Mouse (Mus musculus) limb, embryonic 12.5 days (tissue): ENCODE results near the gene Gas7. TPM values are rescaled to one million over a fixed set of nuclear protein-coding genes. Genes with fewer than 3 reads are reported as not detected.

ENCODE experiments used
- ATAC-seq: fragments of 200-750 bp; cut with Nextera tagmentation; 2 replicates; pipeline ENCODE4 v1.8.0; 2017; ENCODE audit warnings: low read depth, moderate TSS enrichment; ENCODE audit not compliant: insufficient number of reproducible peaks, insufficient read depth, low FRiP score, low TSS enrichment
- H3K27ac ChIP-seq: fragments of 300-500 bp; sonication (generic); 2 replicates; pipeline ENCODE4 v1.5.1; 2016; ENCODE audit warnings: mild to moderate bottlenecking, moderate library complexity
- H3K27me3 ChIP-seq: fragments of 300-500 bp; sonication (generic); 2 replicates; pipeline ENCODE4 v1.6.1; 2016; ENCODE audit warnings: mild to moderate bottlenecking, moderate library complexity
- H3K36me3 ChIP-seq: fragments of 300-500 bp; sonication (generic); 2 replicates; pipeline ENCODE4 v1.6.1; 2016; ENCODE audit warnings: mild to moderate bottlenecking, moderate library complexity
- H3K4me1 ChIP-seq: fragments of 300-500 bp; sonication (generic); replicated peaks from 2 replicates; pipeline ENCODE4 v1.6.1; 2016
- H3K4me2 ChIP-seq: fragments of 300-500 bp; sonication (generic); 2 replicates; pipeline ENCODE4 v1.6.1; 2016; ENCODE audit warnings: mild to moderate bottlenecking, moderate library complexity
- H3K4me3 ChIP-seq: fragments of 300-500 bp; sonication (generic); replicated peaks from 2 replicates; pipeline ENCODE4 v1.5.1; 2016; ENCODE audit warnings: mild to moderate bottlenecking
- H3K9ac ChIP-seq: fragments of 300-500 bp; sonication (generic); replicated peaks from 2 replicates; pipeline ENCODE4 v1.6.1; 2016; ENCODE audit warnings: mild to moderate bottlenecking, moderate library complexity
- H3K9me3 ChIP-seq: fragments of 300-500 bp; sonication (generic); 2 replicates; pipeline ENCODE4 v1.6.1; 2016; ENCODE audit warnings: mild to moderate bottlenecking, moderate library complexity
- WGBS: fragments of 180-500 bp; shearing (Covaris S2); methylation state at CpG from one replicate; pipeline ENCODE4 v1.1.7; 2016; 5-methylcytosine and 5-hydroxymethylcytosine counted together
- polyA plus RNA-seq: library from polyadenylated mRNA; unstranded; fragments of >200 nt; fragmentation: Nextera tagmentation; extraction: Ambion mirVana; gene quantifications from 2 replicates; pipeline ENCODE4 v1.2.1, GENCODE M21; 2016

Gas7 gene
- polyA plus RNA-seq, 1 experiment from 2014 or later = 4.3 TPM

DNA sequence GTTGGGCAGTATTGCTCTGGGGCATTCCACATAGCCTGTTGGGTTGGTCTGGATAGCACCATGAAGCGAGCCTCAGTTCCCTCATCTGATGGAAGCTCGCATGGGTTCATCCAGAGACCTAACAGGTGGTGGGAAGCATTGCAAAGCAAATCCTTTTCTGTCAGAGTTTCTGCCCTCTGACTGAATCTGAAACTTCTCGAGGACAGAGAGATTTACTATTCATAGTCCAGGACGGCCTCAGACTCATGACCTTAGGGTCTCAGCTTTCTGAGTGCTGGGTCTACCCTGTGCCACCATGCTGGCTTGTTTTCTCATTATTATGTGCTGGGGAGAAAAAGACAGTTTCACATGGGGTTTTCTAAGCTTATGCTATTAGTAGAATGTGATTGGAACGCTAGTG lies 122.2 kb downstream of the Gas7 start:
- H3K27ac ChIP-seq = no peak overlapping the region
- 0 out of 2 replicates have a peak, but pooled peaks cover 8% of the 10 kb centered on the region for H3K4me1 ChIP-seq
- no peak for ATAC-seq
- no peaks in the 10 kb centered on the region for H3K9me3 ChIP-seq
- H3K9ac ChIP-seq = no peak overlapping the region
- no peaks in the 10 kb centered on the region for H3K27me3 ChIP-seq
- H3K4me2 ChIP-seq = no peak overlapping the region
- no peaks in the 10 kb centered on the region for H3K36me3 ChIP-seq
- H3K4me3 ChIP-seq = no peak overlapping the region
- WGBS = 80% methylated on average over 5 of the region's 5 CpGs

DNA sequence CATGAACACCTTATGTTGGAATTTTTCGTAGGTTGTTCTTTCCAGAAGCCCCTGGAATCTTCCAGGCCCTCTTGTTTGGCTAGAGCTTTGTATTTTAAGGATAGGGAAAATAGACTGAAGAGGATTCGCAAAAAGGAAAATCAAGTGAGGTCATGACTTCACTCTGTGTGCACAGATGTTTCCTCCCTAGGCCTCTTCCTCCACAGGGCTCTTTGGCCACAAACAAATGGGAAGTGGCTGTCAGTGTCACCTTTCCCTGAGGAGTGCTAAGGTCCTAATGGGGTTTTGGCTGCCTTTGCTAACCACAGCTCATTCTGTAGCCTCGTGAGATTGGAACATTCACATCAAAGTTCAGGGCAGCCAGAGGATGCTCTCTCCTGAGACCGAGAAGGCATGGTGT lies 122.8 kb downstream of the Gas7 start:
- Histone ChIP-seq H3K9me3 (no peaks in the 10 kb centered on the region), H3K4me3 (no peak overlapping the region), H3K36me3 (no peaks in the 10 kb centered on the region), H3K4me1 (0 out of 2 replicates have a peak, but pooled peaks cover 8% of the 10 kb centered on the region), H3K4me2 (no peak overlapping the region), H3K27me3 (no peaks in the 10 kb centered on the region), H3K27ac (no peak overlapping the region), H3K9ac (no peak overlapping the region)
- no peak for ATAC-seq
- 67% methylated on average over 4 of the region's 4 CpGs for WGBS

DNA sequence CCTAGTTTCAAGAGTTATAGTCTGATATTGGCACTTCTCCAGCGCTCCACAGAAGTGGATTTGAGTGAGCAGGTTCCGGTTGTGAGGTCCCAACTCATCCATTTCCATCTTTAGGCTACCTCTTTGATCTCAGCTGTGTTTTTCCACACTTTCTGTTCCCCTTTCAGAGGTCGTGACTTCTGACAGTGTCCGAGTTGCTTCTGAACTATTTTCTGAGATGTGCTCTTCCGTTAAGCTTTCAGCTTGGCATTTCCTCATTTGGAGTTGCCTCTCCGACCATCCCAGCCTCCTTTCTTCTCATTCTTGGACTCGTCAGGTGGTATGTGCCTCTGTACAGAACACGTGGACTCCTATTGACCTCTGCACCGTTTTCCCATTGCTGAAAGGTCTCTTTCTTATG lies 123.9 kb downstream of the Gas7 start:
- H3K4me1 ChIP-seq = 0 out of 2 replicates have a peak, but pooled peaks cover 8% of the 10 kb centered on the region
- no peak for ATAC-seq
- H3K9ac ChIP-seq = no peak overlapping the region
- 80% methylated on average over 9 of the region's 9 CpGs for WGBS
- no peaks in the 10 kb centered on the region for H3K9me3 ChIP-seq
- no peak overlapping the region for H3K4me2 ChIP-seq
- H3K27ac ChIP-seq = no peak overlapping the region
- no peaks in the 10 kb centered on the region for H3K36me3 ChIP-seq
- H3K4me3 ChIP-seq = no peak overlapping the region
- H3K27me3 ChIP-seq = no peaks in the 10 kb centered on the region

DNA sequence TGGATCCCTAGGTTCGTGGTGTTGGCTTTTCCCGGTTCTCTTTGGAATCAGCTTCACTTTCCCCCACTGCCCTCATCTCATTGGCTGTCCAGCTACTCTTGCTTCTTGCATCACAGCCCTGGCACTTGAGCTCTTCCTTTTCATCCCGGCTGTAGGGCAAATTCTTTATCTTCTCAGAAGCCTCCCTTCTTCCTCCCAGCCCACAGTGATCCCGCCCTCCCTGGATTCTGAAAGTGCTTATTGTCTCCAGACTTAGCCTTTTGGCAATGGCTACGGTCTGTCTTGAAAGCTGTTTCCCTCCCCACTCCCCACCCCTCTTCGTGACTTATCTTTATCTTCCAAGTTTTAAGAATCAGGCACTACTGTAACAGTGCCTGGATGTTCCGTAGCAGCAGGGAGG lies 126.3 kb downstream of the Gas7 start:
- no peak for ATAC-seq
- Histone ChIP-seq H3K27me3 (no peaks in the 10 kb centered on the region), H3K27ac (no peak overlapping the region), H3K9me3 (no peaks in the 10 kb centered on the region), H3K9ac (no peak overlapping the region), H3K36me3 (no peaks in the 10 kb centered on the region), H3K4me3 (no peak overlapping the region), H3K4me2 (no peak overlapping the region), H3K4me1 (0 out of 2 replicates have a peak, but pooled peaks cover 12% of the 10 kb centered on the region)
- WGBS = 71% methylated on average over 7 of the region's 7 CpGs

DNA sequence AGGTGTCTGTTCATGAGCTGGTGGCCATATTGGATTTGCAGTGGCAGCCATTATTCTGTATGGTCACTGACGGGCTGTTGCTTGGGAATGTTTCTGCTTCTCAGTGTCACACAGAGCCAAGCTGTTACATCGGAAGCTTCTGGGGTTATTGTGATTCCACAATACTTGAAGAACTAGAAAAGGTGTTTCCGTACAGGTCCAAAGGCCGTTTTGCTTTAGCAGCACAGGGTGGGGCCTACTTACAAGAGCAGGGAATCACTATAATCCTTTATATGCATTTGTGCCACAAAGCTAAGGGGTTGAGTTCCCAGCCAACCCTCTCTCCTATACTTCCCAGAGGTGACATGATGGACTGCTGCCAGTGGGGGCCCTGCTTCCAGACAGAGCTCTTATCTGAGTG lies 127.3 kb downstream of the Gas7 start:
- ATAC-seq = no peak
- Histone ChIP-seq H3K27ac (no peak overlapping the region), H3K27me3 (no peaks in the 10 kb centered on the region), H3K4me3 (no peak overlapping the region), H3K36me3 (no peaks in the 10 kb centered on the region), H3K9ac (no peak overlapping the region), H3K4me2 (no peak overlapping the region), H3K4me1 (0 out of 2 replicates have a peak, but pooled peaks cover 12% of the 10 kb centered on the region), H3K9me3 (no peaks in the 10 kb centered on the region)
- WGBS = 91% methylated on average over 4 of the region's 4 CpGs

DNA sequence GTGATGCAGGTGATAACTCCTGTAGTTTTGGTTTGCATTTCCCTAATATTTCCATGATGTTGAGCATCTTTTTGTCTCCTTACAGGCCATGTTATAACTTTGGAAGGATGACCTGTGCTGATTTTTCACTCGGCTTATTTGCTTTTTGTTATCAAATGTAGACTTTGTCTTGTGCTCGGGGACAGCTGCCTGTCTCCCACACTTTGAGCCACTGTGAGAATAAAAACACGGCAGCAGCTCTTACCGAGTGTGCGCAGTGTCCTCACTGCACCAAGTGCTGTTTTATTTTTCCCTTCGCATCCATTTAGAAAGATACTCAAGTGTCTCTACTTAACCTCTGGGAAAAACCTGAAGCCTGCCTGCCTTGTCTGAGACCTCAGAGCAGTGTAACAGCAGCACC lies 129.8 kb downstream of the Gas7 start:
- ATAC-seq = no peak
- peaks cover 19% of the 10 kb centered on the region for H3K4me1 ChIP-seq
- H3K9me3 ChIP-seq = no peaks in the 10 kb centered on the region
- H3K4me3 ChIP-seq = no peak overlapping the region
- WGBS = 91% methylated on average over 6 of the region's 6 CpGs
- no peak overlapping the region for H3K4me2 ChIP-seq
- no peaks in the 10 kb centered on the region for H3K36me3 ChIP-seq
- no peak overlapping the region for H3K27ac ChIP-seq
- no peak overlapping the region for H3K9ac ChIP-seq
- no peaks in the 10 kb centered on the region for H3K27me3 ChIP-seq

DNA sequence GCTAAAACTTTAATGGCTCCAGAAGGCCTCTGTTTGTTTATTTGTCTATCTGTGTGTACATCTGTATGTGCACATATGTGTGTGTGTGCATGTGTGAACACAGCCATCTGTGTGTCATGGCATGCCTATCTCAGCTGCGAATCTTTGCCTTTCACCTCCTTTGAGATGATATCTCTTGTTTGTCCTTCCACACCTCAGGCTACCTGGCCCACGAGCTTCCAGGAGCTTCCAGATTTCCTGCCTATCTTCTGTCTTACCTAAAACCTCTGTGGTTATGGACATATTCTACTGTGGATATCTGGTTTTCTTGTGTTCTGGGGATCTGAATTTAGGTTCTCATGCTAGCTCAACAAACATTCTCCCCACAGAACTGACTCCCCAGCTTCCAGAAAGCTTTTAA lies 130.4 kb downstream of the Gas7 start:
- 73% methylated on average over 2 of the region's 2 CpGs for WGBS
- no peaks in the 10 kb centered on the region for H3K27me3 ChIP-seq
- ATAC-seq = no peak
- no peaks in the 10 kb centered on the region for H3K9me3 ChIP-seq
- peaks cover 15% of the 10 kb centered on the region for H3K4me1 ChIP-seq
- no peak overlapping the region for H3K4me2 ChIP-seq
- H3K4me3 ChIP-seq = no peak overlapping the region
- no peak overlapping the region for H3K9ac ChIP-seq
- H3K27ac ChIP-seq = 0 out of 2 replicates have a peak overlapping the region, but pooled peaks have one; percentile 51
- no peaks in the 10 kb centered on the region for H3K36me3 ChIP-seq

DNA sequence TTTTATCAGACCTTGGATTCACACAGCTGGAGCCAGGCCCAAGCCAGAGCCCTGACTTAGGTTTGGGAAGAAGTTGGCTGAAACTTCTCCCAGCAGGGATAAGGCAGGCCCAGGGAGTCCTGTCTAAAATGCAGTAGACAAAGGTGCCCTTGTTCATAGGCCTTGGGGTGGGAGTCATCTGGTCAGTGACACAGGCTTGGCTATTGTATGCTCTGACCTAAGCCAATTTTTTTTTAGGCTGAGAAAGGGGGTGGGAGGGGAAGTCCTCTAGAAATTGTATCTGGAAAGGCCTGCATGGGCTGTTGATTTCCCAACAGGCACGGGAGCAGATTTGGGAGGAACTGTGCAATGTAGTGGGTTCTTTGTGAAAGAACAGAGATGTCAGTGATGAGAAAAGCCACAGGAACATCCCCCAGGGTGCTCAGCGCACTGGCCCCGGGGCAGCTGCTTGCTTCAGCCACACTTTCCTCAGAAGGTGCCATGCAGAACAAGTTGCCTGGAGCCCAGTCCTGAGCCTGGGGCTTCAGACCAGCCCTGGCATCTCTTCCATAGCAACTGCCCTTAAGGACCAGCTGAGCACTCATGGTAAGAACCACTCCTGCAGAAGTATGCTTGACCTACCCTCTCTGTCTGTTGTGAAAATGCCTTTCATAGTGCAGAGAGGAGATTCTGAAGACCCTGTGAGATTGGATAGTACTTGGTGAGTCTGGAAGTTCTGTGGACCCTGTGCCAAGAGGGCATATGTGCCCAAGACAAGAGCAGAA lies 131.2 kb downstream of the Gas7 start:
- peak overlapping the region; percentile 51 for H3K27ac ChIP-seq

DNA sequence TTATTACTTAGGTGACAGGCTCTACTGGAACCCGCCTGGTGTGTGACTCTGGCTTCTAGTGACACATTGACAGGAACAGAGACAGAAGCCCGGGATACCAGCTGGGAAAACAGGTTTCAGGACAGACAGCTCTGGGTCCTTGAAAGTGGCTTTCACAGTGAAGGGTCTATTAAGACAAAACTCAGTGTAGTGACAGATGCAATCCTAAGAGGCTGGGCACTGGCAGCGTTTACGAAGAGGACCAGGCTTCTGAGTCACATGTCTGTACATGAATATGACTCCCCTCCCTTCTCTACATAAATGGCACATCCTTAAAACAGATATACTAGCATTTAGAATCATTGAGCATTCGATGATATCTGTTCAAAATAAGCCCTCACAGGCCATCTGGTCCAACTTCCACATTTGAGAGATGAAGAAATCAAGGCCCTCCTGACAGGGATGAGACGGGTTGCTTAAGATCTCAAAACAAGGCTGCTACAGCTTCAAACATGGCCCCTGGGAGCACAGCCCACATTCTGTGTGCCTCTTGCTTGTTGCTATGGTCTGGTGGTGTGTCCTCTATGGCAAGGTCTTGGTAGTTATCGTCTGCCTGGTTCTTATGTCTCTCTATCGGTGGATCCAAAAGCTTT lies 133.1 kb downstream of the Gas7 start:
- no peak overlapping the region for H3K4me2 ChIP-seq
- no peaks in the 10 kb centered on the region for H3K9me3 ChIP-seq
- H3K4me3 ChIP-seq = no peak overlapping the region
- ATAC-seq = no peak
- no peak overlapping the region for H3K27ac ChIP-seq
- no peak overlapping the region for H3K9ac ChIP-seq
- no peaks in the 10 kb centered on the region for H3K27me3 ChIP-seq
- WGBS = 80% methylated on average over 8 of the region's 8 CpGs
- H3K4me1 ChIP-seq = peaks cover 10% of the 10 kb centered on the region
- no peaks in the 10 kb centered on the region for H3K36me3 ChIP-seq

More for the DNA sequence above, 131.2 kb downstream of the Gas7 start:
- WGBS = 72% methylated on average over 3 of the region's 3 CpGs
- no peak for ATAC-seq
- H3K9me3 ChIP-seq = no peaks in the 10 kb centered on the region
- H3K27me3 ChIP-seq = no peaks in the 10 kb centered on the region
- peaks cover 10% of the 10 kb centered on the region for H3K4me1 ChIP-seq
- no peaks in the 10 kb centered on the region for H3K36me3 ChIP-seq
- no peak overlapping the region for H3K4me3 ChIP-seq
- H3K9ac ChIP-seq = no peak overlapping the region
- H3K4me2 ChIP-seq = no peak overlapping the region

DNA sequence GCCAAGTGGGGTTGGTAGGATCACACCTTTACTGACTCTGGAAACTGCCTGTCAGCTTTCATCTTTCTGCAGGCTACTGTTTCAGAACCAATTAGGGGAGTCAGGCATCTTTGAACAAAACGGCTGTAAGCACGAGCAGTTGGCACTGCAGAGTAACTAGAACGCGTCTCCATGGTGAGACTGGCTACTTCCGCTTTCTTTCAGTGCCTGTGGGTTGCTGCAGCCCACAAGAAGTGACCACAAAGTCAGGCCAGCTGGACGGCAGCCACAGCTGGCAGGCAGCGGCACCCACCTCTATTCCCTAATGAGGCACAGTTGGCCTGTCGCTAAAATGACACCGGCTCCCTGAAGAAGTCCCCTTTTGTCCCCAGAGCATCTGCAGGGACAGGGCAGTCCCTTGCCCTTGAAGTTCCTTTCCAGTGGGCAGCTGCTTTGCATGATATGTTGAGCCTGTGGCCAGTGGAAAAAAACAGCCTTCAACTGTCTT lies 133.6 kb downstream of the Gas7 start:
- Histone ChIP-seq H3K36me3 (no peaks in the 10 kb centered on the region), H3K4me3 (no peak overlapping the region), H3K4me2 (no peak overlapping the region), H3K27me3 (no peaks in the 10 kb centered on the region), H3K4me1 (peaks cover 10% of the 10 kb centered on the region), H3K9ac (no peak overlapping the region), H3K9me3 (no peaks in the 10 kb centered on the region), H3K27ac (no peak overlapping the region)
- WGBS = 23% methylated on average over 9 of the region's 9 CpGs
- ATAC-seq = no peak

DNA sequence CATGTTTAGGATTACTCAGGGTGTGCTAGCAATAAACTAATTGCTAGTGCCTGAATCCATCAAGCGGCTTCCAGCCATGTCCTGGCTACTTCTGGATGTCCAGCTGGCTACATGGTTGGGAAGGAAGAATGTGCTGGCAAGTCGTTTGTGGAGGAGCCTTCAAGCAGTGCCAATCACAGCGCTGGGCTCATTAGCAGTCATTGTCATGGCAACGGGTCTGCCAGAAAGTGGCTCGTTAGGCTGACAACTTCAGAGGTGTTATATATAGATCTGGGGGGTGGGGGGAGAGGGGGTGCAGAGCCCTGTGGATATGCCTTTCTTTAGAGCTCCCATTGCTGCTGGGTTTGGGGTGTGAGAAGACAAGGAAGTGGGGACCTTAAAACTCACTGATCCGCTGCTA lies 141.0 kb downstream of the Gas7 start:
- Histone ChIP-seq H3K4me1 (peaks cover 19% of the 10 kb centered on the region; the same call in 1 of the 2 replicates), H3K4me2 (no peak overlapping the region), H3K36me3 (no peaks in the 10 kb centered on the region), H3K9ac (no peak overlapping the region), H3K4me3 (no peak overlapping the region), H3K27ac (no peak overlapping the region), H3K27me3 (no peaks in the 10 kb centered on the region), H3K9me3 (no peaks in the 10 kb centered on the region)
- ATAC-seq = no peak
- WGBS = 37% methylated on average over 6 of the region's 6 CpGs
